Mouse (Mus musculus) thymus, adult 2 months (tissue): ENCODE results near the gene Ddx39b. TPM values are rescaled to one million over a fixed set of nuclear protein-coding genes. Genes with fewer than 3 reads are reported as not detected.
A peak's percentile ranks its signal among the peaks of the same experiment; 100 is the strongest.

Experiments
- DNase-seq: peaks from one replicate; pipeline ENCODE4 v3.0.0; 2021
- H3K27ac ChIP-seq: fragments of 200-500 bp; 2 replicates; pipeline ENCODE4 v1.5.1; 2012; ENCODE audit warnings: low read length, control low read depth; ENCODE audit not compliant: control insufficient read depth, insufficient read depth
- H3K27me3 ChIP-seq: fragments of 200-500 bp; 2 replicates; pipeline ENCODE4 v1.6.1; 2012; ENCODE audit warnings: mild to moderate bottlenecking, low read length, moderate library complexity, mixed read lengths; ENCODE audit not compliant: control insufficient read depth, insufficient read depth
- H3K36me3 ChIP-seq: fragments of 200-500 bp; 2 replicates; pipeline ENCODE4 v1.6.1; 2012; ENCODE audit warnings: mild to moderate bottlenecking, low read length, moderate library complexity; ENCODE audit not compliant: control insufficient read depth, insufficient read depth
- H3K4me1 ChIP-seq: fragments of 200-500 bp; replicated peaks from 2 replicates; pipeline ENCODE4 v1.6.1; 2012; ENCODE audit warnings: low read length; ENCODE audit not compliant: control insufficient read depth, insufficient read depth
- H3K4me3 ChIP-seq: fragments of 200-500 bp; 2 replicates; pipeline ENCODE4 v1.5.1; 2012; ENCODE audit warnings: mild to moderate bottlenecking, low read length, control low read depth, moderate library complexity; ENCODE audit not compliant: control insufficient read depth, insufficient read depth
- CTCF ChIP-seq: fragments of 200-500 bp; IDR thresholded peaks from 2 replicates; pipeline ENCODE4 v1.5.1; 2012; ENCODE audit warnings: mild to moderate bottlenecking, control low read depth, low read length, moderate library complexity, borderline replicate concordance; ENCODE audit not compliant: control insufficient read depth, poor library complexity, insufficient read depth; ENCODE audit errors: extremely low read depth
- POLR2A ChIP-seq: fragments of 200-500 bp; IDR thresholded peaks from 2 replicates; pipeline ENCODE4 v1.6.1; 2012; ENCODE audit warnings: mild to moderate bottlenecking, low read length, control low read depth, moderate library complexity; ENCODE audit not compliant: control insufficient read depth, poor library complexity, insufficient read depth; ENCODE audit errors: extremely low read depth
- WGBS: fragments of 180-500 bp; shearing (Covaris S2); methylation state at CpG from one replicate; pipeline ENCODE4 v1.1.7; 2018; 5-methylcytosine and 5-hydroxymethylcytosine counted together
- polyA plus RNA-seq: library from polyadenylated mRNA; depleted of rRNA; stranded (reverse); fragments of >200 nt; gene quantifications from 2 replicates; pipeline ENCODE4 v1.2.3, GENCODE M21; 2012

Gene Ddx39b
- polyA plus RNA-seq, 1 experiment, result 778 TPM

DNA sequence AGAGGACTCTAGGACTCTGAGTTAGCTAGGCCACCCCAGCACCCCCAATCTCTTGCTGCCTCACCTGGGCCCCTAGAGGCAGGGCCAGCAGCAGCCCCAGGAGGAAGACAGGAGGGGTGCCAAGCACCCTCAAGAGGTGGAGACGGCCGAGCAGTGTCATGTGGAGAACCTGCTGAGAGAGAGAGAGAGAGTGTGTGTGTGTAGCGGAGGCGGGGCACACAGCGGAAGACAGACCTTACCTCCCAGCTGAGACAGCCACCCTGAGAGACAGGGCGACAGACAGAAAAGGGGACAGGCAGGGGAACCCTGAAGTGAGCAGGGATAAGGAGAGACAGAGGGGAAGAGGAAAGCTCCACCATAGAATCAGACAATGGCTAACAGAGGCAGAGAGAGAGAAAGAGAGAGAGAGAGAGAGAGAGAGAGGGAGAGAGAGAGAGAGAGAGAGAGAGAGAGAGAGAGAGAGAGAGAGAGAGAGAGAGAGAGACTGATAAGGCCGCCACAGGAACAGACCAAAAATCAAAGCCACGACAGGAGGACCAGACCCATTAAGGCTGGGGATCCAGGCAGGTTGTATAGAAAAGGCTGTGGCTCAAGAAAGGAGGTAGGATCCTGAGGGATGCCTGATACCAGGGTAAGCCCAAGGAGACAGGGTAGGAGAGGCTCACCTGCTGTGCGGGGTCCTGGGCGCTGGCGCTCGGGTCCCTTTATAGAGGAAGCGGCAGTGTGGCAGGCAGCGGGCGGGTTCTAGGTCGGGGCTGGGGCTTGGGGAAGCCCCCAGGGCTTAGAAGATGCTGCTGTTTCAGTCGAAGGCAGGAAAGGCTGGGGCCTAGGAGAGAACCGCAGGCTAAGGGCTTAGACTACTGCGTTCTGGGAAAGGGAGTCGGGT, 36.8 kb upstream of the Ddx39b start, which contains the start of gene Lta:
Lta (minus strand) TSS at position 858 of the 886 bp plus-strand sequence.
- Histone ChIP-seq H3K36me3 (no peaks in the 10 kb centered on the region), H3K4me3 (peak within 1 kb of the TSS; percentile 30), H3K27ac (peak within 1 kb of the TSS; percentile 79), H3K27me3 (no peaks in the 10 kb centered on the region), H3K4me1 (peaks cover 59% of the 10 kb centered on the region)
- peak; percentile 78 for DNase-seq
- WGBS, result 23% methylated on average over 20 of the region's 20 CpGs
- TF ChIP-seq POLR2A, result 0 out of 2 replicates have a peak, but pooled peaks have one; percentile 40
- 0 out of 2 replicates have a peak, but pooled peaks have one; percentile 30 for TF ChIP-seq CTCF

- TF ChIP-seq POLR2A (no peak), CTCF (no peak)
- peak; percentile 35 for DNase-seq
- H3K4me1 ChIP-seq, result peaks cover 58% of the 10 kb centered on the region
- no peaks in the 10 kb centered on the region for H3K27me3 ChIP-seq
- H3K4me3 ChIP-seq, result peak overlapping the region; percentile 30
- H3K36me3 ChIP-seq, result no peaks in the 10 kb centered on the region
- WGBS, result 31% methylated on average over 10 of the region's 10 CpGs
- peak overlapping the region; percentile 79 for H3K27ac ChIP-seq
Measured at GRCm38 (mm10) chr17:35205380-35205769, 36.2 kb upstream of the Ddx39b start.

DNA sequence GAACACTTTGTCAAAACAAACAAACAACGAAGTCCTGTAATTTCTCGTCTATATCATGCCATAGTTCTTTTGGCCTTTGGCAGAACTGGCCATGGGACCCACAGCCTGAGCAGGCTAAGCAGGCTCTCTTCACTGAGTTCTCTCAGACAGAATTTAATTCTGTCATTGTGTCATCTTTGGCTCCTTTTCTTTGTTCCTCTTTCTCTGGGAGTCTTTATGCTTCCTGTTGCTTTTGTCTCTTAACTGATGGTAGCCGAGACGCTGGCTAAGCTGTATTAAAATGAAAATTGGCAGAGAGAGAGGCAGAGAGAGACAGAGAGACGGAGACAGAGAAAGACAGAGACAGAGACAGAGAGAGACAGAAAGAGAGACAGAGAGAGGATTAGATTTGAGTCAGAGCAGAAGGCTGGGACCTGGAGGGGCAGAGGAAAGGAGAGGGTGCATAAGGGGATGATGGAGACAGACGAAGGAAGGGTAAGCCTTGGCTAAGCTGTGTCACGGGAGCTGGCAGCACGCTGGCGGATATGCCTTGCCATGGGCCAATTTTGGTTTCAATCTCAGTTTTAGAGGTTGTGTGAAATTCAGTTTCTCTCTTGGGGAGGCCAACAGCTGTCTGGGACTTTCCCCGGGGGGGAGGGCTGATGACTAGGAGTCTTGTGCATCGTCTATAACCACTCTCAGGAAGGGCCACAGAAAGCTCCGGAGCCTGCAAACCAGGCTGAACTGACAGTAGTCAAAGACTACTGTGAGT, 31.6 kb upstream of the Ddx39b start:
- no peak overlapping the region for H3K4me3 ChIP-seq

GRCm38 (mm10) chr17:35210593-35210992, 31.0 kb upstream of the Ddx39b start:
- no peaks in the 10 kb centered on the region for H3K36me3 ChIP-seq
- WGBS, result 70% methylated on average over 3 of the region's 3 CpGs
- TF ChIP-seq CTCF, result no peak
- no peak for TF ChIP-seq POLR2A
- peaks cover 24% of the 10 kb centered on the region for H3K4me1 ChIP-seq
- H3K4me3 ChIP-seq, result no peak overlapping the region
- no peaks in the 10 kb centered on the region for H3K27me3 ChIP-seq
- no peak overlapping the region for H3K27ac ChIP-seq
- DNase-seq, result no peak

More for the DNA sequence above, 31.6 kb upstream of the Ddx39b start:
- Histone ChIP-seq H3K27ac (no peak overlapping the region), H3K4me1 (peaks cover 28% of the 10 kb centered on the region), H3K27me3 (no peaks in the 10 kb centered on the region), H3K36me3 (no peaks in the 10 kb centered on the region)
- no peak for DNase-seq
- TF ChIP-seq CTCF, result no peak
- 18% methylated on average over 12 of the region's 12 CpGs for WGBS

DNA sequence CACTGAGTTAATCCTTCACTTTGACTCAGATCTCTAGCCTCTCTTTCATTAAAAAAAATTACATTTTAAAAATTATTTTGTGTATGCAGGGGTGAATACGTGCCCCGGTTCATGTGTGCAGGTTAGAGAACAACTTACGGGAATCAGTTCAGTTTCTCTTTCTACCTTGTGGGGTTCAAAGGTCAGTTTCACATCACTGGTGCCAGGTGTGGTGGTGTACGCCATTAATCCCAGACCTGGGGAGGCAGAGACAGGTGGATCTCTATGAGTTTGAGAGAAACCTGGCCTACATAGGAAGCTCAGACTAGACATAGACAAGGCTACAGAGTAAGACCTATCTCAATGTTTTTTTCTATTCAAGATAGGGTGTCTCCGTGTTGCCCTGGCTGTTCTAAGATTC, 28.5 kb upstream of the Ddx39b start:
- Histone ChIP-seq H3K36me3 (no peaks in the 10 kb centered on the region), H3K4me3 (no peak overlapping the region), H3K27me3 (no peaks in the 10 kb centered on the region), H3K27ac (no peak overlapping the region), H3K4me1 (peaks cover 24% of the 10 kb centered on the region)
- WGBS, result 96% methylated on average over 5 of the region's 5 CpGs
- TF ChIP-seq POLR2A, result no peak
- DNase-seq, result no peak

GRCm38 (mm10) chr17:35218516-35219193, 22.9 kb upstream of the Ddx39b start:
- no peak overlapping the region for H3K27ac ChIP-seq
- no peak overlapping the region for H3K4me3 ChIP-seq
- DNase-seq, result no peak
- no peak for TF ChIP-seq POLR2A
- TF ChIP-seq CTCF, result no peak
- WGBS, result 14% methylated on average over 18 of the region's 18 CpGs
- H3K27me3 ChIP-seq, result no peaks in the 10 kb centered on the region
- H3K36me3 ChIP-seq, result no peaks in the 10 kb centered on the region
- peaks cover 57% of the 10 kb centered on the region for H3K4me1 ChIP-seq
